Mouse (Mus musculus): ENCODE results near the gene Mvb12a.

GRCm38 (mm10) chr8:71521634-71522033, 21.1 kb upstream of the Mvb12a start:
- TF ChIP-seq POLR2A (IDR thresholded peaks at IDR 0.05; ENCODE audit: low read depth, low read length) (no peak), CTCF (conservative IDR thresholded peaks at IDR 0.05; ENCODE audit: insufficient read depth, insufficient read length, low read depth, low read length) (peak; percentile 98)
